Mouse (Mus musculus): ENCODE data around the gene Tlcd1. TPM values are rescaled to one million over a fixed set of nuclear protein-coding genes. Genes with fewer than 3 reads are reported as not detected.
"Not testable (repeated sequence)": the region's sequence is repeated elsewhere in the genome, so short reads cannot be mapped to it uniquely, and the experiment has no call there.

The Tlcd1 gene
- total RNA-seq (2015; ENCODE audit: low replicate concordance) (69.0 and 77.1 TPM in 2 replicates), total RNA-seq (2017; ENCODE audit: low replicate concordance) (96.9 and 181 TPM in 2 replicates)

DNA sequence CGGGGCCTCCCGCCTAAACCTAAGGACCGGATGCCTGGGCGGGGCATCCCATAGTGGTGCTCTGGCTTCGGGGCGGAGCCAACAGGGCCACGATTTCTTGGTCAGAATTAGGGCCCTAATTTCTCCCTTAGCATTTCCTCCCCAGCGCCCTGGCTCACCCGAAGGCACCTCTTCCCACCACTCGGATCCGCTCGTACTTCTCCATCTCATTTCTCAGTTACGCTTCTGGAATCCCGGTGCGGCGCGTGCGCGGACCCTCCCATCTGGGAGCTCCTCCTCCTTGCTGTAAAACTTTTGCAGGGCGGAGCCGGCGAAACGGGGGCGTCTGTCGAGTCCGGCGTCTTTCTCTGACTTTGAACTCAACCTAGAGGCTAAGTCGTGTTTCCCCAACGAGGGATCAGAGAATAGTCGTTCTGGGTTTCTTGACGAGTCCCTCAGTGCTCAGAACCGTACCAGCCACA is at the start of gene Tlcd1, which contains the start of gene Nek8:
Gene Tlcd1, plus strand, starts transcription at position 310 of the 461 bp plus-strand sequence.
Gene Nek8, minus strand, starts transcription at position 274 of the 461 bp plus-strand sequence.
- peak; percentile 63 for ATAC-seq (replicated peaks; ENCODE audit: low FRiP score, poor library complexity, severe bottlenecking)

DNA sequence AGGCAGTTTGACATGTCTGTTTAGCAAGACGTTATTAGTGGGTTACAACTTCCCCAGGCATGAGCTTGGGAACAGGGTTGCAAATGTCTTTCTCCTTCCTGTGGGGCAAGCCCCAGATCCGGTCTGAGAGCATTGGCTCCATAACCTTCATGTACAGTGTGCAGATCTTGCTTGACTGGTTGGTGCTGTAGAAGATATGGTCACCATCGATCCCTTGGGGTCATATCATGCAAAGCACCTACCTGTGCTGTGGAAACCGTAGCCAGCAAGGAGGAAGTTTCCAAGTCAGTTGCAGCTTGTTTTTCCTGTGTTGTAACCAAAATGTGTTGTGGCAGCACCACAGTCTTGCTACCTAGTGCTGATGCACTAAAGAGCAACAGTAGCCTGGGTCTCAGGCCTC is 49.8 kb upstream of the Tlcd1 start:
- no peak for ATAC-seq (replicated peaks; ENCODE audit: low FRiP score, poor library complexity, severe bottlenecking)

DNA sequence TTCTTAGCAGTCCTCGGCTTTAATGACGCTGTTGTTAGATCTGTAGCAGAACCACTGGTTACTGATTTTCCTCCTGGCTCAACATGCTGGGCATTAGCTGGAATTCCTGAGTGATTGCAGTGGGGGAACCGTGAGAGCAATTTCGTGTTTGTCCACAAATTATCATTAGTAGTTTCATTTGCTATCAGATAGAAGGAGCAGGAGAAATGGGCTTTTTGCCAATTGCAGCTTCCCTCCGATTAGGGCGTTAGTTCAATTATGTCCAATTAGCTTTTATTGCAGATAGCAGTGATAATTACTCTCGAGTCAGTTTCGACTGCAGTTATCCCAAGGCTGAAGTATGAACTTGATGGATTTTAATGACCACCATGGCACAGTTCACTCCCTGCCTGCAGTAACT is 47.1 kb upstream of the Tlcd1 start:
- ATAC-seq (replicated peaks; ENCODE audit: low FRiP score, poor library complexity, severe bottlenecking) = no peak

- ATAC-seq (replicated peaks; ENCODE audit: low FRiP score, poor library complexity, severe bottlenecking) = no peak
These were observed 42.6 kb upstream of the Tlcd1 start for GRCm38 (mm10) chr11:78133915-78134314.

- ATAC-seq (replicated peaks; ENCODE audit: low FRiP score, poor library complexity, severe bottlenecking) = no peak
These were observed 42.2 kb upstream of the Tlcd1 start for GRCm38 (mm10) chr11:78134344-78134743.

- ATAC-seq (replicated peaks; ENCODE audit: low FRiP score, poor library complexity, severe bottlenecking) = not testable (repeated sequence)
These were observed 41.2 kb upstream of the Tlcd1 start for GRCm38 (mm10) chr11:78135314-78135713.

GRCm38 (mm10) chr11:78136132-78136531 is 40.4 kb upstream of the Tlcd1 start:
- ATAC-seq (replicated peaks; ENCODE audit: low FRiP score, poor library complexity, severe bottlenecking) = no peak

- no peak for ATAC-seq (replicated peaks; ENCODE audit: low FRiP score, poor library complexity, severe bottlenecking)
These were observed 38.9 kb upstream of the Tlcd1 start for GRCm38 (mm10) chr11:78137584-78137983.

- ATAC-seq (replicated peaks; ENCODE audit: low FRiP score, poor library complexity, severe bottlenecking) = no peak
These were observed 38.5 kb upstream of the Tlcd1 start for GRCm38 (mm10) chr11:78138023-78138422.

DNA sequence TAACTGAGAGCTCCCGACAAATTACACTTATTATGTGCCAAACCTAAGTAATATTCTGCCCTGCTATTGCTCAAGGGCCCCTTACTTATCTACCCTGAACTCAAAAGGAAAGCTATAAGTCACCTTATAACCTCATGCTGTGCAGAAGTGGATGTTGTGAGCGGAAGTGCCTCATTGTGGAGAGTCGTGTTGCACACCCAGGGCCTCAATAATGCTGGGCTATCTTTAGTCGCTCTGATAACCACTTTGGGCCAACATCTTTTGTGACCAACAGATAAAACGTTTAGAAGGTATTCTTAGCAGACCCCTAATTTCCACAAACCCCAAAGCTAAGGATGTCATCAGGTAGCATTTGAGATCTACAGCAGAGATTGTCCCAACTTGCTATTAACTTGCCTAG is 35.8 kb upstream of the Tlcd1 start:
- ATAC-seq (replicated peaks; ENCODE audit: low FRiP score, poor library complexity, severe bottlenecking) = no peak

DNA sequence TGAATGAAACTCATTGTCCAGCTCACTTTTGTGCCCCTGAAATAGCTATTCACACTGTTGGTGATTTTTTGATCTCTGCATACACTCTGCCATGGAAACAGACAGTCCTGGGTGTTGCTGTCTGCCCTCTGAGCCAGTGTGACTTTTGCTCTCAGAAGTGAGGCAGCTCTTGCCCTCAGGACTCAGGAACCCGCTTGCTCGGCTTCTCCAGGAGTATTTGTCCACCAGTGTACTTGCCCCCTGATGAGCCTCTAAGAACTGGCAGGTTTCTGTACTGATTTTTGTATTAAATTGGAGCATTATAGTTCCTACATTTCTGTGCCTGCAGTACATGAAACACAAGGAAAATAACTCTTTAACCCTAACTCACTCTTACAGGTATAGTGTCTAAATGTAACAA is 33.0 kb upstream of the Tlcd1 start:
- no peak for ATAC-seq (replicated peaks; ENCODE audit: low FRiP score, poor library complexity, severe bottlenecking)

DNA sequence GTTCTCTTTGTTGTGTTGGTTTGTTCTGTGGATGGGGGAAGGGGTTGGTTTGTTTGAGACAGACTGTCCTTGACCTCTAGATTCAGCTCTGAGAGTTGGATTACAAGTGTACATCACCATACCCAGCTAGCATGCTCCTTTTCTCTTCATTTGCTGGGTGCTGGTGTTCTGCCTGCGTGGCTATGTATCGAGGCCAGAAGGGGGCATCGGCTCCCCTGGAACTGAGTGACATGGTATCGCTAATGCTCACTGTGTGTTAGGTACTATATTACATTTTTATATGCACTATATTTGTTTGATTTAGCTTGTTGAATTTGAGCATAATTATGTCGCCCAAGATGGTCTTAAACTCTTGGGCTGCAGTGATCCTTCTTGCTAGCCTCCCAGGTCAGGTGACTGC is 30.3 kb upstream of the Tlcd1 start:
- no peak for ATAC-seq (replicated peaks; ENCODE audit: low FRiP score, poor library complexity, severe bottlenecking)

DNA sequence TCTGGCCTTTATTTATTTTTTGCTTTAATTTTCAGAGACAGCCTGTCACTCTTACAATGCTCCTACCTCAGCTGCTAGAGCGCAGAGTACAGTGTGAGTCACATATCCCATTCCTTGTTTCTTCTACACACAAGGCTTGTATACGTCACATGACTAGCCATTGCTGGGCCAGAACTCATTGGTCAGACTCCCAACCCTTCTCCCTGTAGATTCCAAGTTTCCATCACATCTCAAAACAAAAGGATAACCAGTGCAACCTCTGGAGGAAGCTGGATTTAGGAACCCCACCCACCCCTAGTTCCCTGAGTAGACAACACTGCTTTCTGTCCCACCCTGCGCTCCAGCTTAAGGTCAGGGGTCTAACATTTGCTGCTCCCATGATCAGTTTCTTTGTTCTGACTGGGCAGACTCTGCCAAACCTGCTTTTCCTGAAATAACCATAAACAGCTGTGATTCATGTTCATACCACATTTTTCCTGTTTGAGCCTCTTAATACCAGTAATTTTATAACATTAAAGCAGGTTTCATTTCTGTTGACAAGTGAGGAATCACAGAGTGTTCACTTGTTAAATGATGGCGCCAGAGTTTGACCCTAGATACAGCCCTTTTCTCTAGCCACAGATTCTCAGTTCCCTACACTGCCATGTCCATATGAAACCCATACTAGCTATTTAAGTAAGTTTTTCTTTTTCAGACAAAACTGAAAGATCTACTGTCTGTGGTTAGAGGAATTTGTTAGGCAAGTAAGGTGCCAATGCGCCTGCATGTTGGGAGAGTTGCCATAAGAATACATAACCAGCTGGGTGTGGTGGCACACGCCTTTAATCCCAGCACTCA is 29.6 kb upstream of the Tlcd1 start:
- ATAC-seq (replicated peaks; ENCODE audit: low FRiP score, poor library complexity, severe bottlenecking) = no peak

DNA sequence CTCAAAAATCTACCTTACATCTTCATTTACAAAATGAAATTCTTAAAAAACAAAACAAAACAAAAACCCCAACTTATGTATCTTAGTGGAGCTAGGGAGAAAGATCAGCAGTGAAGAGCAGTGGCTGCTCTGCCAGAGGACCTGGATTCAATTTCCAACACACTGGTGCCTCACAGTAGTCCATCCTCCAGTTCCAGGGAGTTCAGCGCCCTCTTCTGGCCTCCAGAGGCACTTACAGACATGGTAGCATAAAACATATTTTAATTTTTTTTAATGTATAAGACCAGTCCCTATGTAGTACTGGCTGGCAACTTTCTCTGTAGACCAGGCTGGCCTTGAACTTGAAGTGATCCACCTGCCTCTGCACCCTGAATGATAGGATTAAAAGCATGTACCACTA is 25.4 kb upstream of the Tlcd1 start:
- peak; percentile 70 for ATAC-seq (replicated peaks; ENCODE audit: low FRiP score, poor library complexity, severe bottlenecking)

DNA sequence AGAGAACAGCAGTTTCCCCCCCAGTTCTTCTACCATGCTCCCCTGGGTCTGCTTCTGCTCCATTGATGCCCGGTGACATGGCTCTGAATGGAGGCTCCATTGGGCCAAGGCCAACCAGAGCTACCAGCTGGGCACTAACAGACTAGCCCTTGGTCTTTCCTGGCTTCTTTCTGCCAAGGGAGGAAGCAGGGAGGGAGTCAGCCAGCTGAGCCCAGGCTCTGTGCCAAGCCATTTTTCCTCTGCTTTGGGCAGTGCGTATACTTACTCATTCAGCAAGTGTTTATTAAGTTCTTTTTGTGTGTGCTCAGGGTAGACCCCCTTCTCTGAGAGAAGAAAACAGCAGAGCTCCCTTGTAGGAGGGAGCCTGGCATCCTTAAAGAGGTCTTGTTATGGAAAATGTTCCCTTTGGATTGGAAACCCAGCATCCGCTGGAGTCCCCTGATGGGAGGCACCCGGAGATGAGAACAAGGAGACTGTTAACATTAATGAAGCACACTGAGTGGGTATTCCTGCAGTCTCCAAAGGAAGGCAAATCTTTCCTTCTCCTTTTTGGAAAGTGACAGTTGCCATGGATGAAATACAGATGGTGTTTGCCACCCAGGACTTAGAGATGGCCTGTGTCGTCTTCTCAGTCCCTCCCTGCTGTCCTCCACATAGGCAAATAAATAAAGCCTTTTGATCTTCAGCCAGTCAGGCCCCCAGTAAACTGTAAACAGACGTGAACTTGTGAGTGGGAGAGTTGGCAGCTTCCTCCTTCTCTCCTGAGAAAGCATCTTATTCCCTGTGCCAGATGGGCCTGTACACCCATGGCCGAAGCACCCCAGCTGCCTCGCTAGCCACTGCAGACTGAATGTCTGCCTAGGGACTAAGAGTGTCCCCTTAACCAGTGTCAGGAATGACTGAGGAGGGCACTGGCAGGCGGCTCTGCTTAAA is 23.9 kb upstream of the Tlcd1 start:
- ATAC-seq (replicated peaks; ENCODE audit: low FRiP score, poor library complexity, severe bottlenecking) = no peak

- no peak for ATAC-seq (replicated peaks; ENCODE audit: low FRiP score, poor library complexity, severe bottlenecking)
These were observed 22.7 kb upstream of the Tlcd1 start for GRCm38 (mm10) chr11:78153778-78154177.

- ATAC-seq (replicated peaks; ENCODE audit: low FRiP score, poor library complexity, severe bottlenecking) = no peak
These were observed 20.8 kb upstream of the Tlcd1 start for GRCm38 (mm10) chr11:78155674-78156073.

DNA sequence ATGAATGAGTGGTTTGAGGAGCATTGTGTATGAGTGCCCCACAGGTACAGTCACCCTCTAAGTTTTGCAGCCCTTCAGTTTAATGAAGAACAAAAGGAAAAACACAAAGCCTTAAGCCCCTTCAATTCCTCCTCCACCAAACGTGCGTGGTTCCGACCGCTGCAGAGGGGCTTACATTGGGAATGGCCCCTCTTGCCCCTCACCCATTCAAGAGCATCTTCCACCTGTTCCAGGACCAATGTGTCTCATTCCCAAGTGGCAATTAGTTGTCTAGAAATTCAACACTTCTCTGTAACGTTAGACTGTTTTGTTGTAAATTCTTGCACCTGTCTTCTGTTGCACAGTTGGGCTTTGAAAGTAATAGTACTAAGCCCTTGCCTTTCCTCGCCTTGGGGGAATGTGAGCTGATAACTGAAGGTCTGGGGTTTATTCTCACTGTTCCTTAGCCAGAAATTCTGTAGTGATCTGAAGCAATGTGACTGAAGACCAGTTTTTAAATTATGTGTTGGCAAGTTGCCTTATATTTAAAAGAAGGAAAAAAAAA is 20.3 kb upstream of the Tlcd1 start:
- no peak for ATAC-seq (replicated peaks; ENCODE audit: low FRiP score, poor library complexity, severe bottlenecking)

DNA sequence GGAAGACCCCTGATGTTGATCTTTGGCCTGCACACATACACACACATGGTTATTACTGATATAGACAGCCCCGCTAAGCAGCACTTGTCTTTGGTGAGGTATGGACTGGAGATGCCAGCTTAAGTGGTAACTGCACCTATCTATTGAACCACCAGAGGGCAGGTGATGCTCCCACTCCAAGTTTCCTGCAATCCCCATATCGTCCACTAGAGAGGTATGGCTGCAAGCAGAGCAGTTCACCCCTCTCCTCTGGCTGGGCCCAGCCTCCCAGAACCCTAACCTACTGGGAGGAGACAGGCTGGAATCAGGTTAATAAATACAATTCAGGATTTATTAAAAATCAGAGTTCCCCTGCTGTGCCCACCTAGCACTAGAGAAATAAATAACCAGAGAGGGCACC is 17.4 kb upstream of the Tlcd1 start:
- peak; percentile 92 for ATAC-seq (replicated peaks; ENCODE audit: low FRiP score, poor library complexity, severe bottlenecking)

- no peak for ATAC-seq (replicated peaks; ENCODE audit: low FRiP score, poor library complexity, severe bottlenecking)
These were observed 17.0 kb upstream of the Tlcd1 start for GRCm38 (mm10) chr11:78159557-78159956.
